Mouse (Mus musculus): ENCODE results near the gene Cpd. TPM values are rescaled to one million over a fixed set of nuclear protein-coding genes. Genes with fewer than 3 reads are reported as not detected.
"Not testable (repeated sequence)": the region's sequence is repeated elsewhere in the genome, so short reads cannot be mapped to it uniquely, and the experiment has no call there.

Gene Cpd
- polyA plus RNA-seq, 1 experiment from 2014 or later, result 5.9 TPM

- Histone ChIP-seq H3K27ac (replicated peaks) (no peak overlapping the region), H3K9ac (no peak overlapping the region), H3K9me3 (no peaks in the 10 kb centered on the region), H3K4me1 (replicated peaks) (no peaks in the 10 kb centered on the region), H3K4me2 (no peak overlapping the region), H3K36me3 (peaks cover 59% of the 10 kb centered on the region), H3K4me3 (no peak overlapping the region), H3K27me3 (no peaks in the 10 kb centered on the region)
- WGBS, result 93% methylated on average over 7 of the region's 7 CpGs
- ATAC-seq (ENCODE audit: low read depth), result no peak
These were observed 38.3 kb downstream of the Cpd start for GRCm38 (mm10) chr11:76808550-76808949.

GRCm38 (mm10) chr11:76807007-76807679 lies 39.7 kb downstream of the Cpd start:
- H3K4me3 ChIP-seq, result no peak overlapping the region
- H3K27me3 ChIP-seq, result no peaks in the 10 kb centered on the region
- no peak for ATAC-seq (ENCODE audit: low read depth)
- H3K4me1 ChIP-seq (replicated peaks), result no peaks in the 10 kb centered on the region
- peaks cover 63% of the 10 kb centered on the region for H3K36me3 ChIP-seq
- H3K4me2 ChIP-seq, result no peak overlapping the region
- H3K9ac ChIP-seq, result no peak overlapping the region
- no peak overlapping the region for H3K27ac ChIP-seq (replicated peaks)
- 95% methylated on average over 3 of the region's 3 CpGs for WGBS
- H3K9me3 ChIP-seq, result no peaks in the 10 kb centered on the region

- Histone ChIP-seq H3K4me3 (no peak overlapping the region), H3K9ac (no peak overlapping the region), H3K27me3 (no peaks in the 10 kb centered on the region), H3K9me3 (no peaks in the 10 kb centered on the region), H3K36me3 (peaks cover 69% of the 10 kb centered on the region), H3K27ac (replicated peaks) (no peak overlapping the region), H3K4me2 (no peak overlapping the region), H3K4me1 (replicated peaks) (no peaks in the 10 kb centered on the region)
- no peak for ATAC-seq (ENCODE audit: low read depth)
- 74% methylated on average over 4 of the region's 4 CpGs for WGBS
These were observed 40.8 kb downstream of the Cpd start for GRCm38 (mm10) chr11:76806026-76806425.

GRCm38 (mm10) chr11:76805072-76805471 lies 41.7 kb downstream of the Cpd start:
- ATAC-seq (ENCODE audit: low read depth); H3K4me3 ChIP-seq; H3K4me2 ChIP-seq; H3K27ac ChIP-seq (replicated peaks); H3K4me1 ChIP-seq (replicated peaks); H3K27me3 ChIP-seq; H3K9me3 ChIP-seq; H3K9ac ChIP-seq: not testable (repeated sequence)
- 91% methylated on average over 4 of the region's 4 CpGs for WGBS
- peaks cover 69% of the 10 kb centered on the region for H3K36me3 ChIP-seq

GRCm38 (mm10) chr11:76803266-76803665 lies 43.6 kb downstream of the Cpd start:
- 91% methylated on average over 3 of the region's 3 CpGs for WGBS
- Histone ChIP-seq H3K27ac (replicated peaks) (no peak overlapping the region), H3K27me3 (no peaks in the 10 kb centered on the region), H3K9me3 (no peaks in the 10 kb centered on the region), H3K4me2 (no peak overlapping the region), H3K4me1 (replicated peaks) (no peaks in the 10 kb centered on the region), H3K4me3 (no peak overlapping the region), H3K9ac (no peak overlapping the region), H3K36me3 (peaks cover 67% of the 10 kb centered on the region)
- no peak for ATAC-seq (ENCODE audit: low read depth)

- WGBS, result 94% methylated on average over 6 of the region's 6 CpGs
- Histone ChIP-seq H3K4me2 (no peak overlapping the region), H3K36me3 (peaks cover 57% of the 10 kb centered on the region), H3K4me3 (no peak overlapping the region), H3K9me3 (no peaks in the 10 kb centered on the region), H3K27me3 (no peaks in the 10 kb centered on the region), H3K9ac (no peak overlapping the region), H3K4me1 (replicated peaks) (no peaks in the 10 kb centered on the region), H3K27ac (replicated peaks) (no peak overlapping the region)
- ATAC-seq (ENCODE audit: low read depth), result no peak
These were observed 49.6 kb downstream of the Cpd start for GRCm38 (mm10) chr11:76797236-76797635.

GRCm38 (mm10) chr11:76795326-76795725 lies 51.5 kb downstream of the Cpd start:
- no peaks in the 10 kb centered on the region for H3K4me1 ChIP-seq (replicated peaks)
- no peak for ATAC-seq (ENCODE audit: low read depth)
- H3K27me3 ChIP-seq, result no peaks in the 10 kb centered on the region
- 84% methylated on average over 5 of the region's 5 CpGs for WGBS
- H3K4me2 ChIP-seq, result no peak overlapping the region
- H3K9me3 ChIP-seq, result no peaks in the 10 kb centered on the region
- no peak overlapping the region for H3K9ac ChIP-seq
- no peak overlapping the region for H3K4me3 ChIP-seq
- peaks cover 65% of the 10 kb centered on the region for H3K36me3 ChIP-seq
- H3K27ac ChIP-seq (replicated peaks), result no peak overlapping the region

GRCm38 (mm10) chr11:76791331-76791730 lies 55.5 kb downstream of the Cpd start:
- Histone ChIP-seq H3K9me3 (no peaks in the 10 kb centered on the region), H3K9ac (no peak overlapping the region), H3K36me3 (peaks cover 48% of the 10 kb centered on the region), H3K27me3 (no peaks in the 10 kb centered on the region), H3K27ac (replicated peaks) (no peak overlapping the region), H3K4me1 (replicated peaks) (no peaks in the 10 kb centered on the region), H3K4me2 (no peak overlapping the region), H3K4me3 (no peak overlapping the region)
- WGBS, result 94% methylated on average over 7 of the region's 7 CpGs
- ATAC-seq (ENCODE audit: low read depth), result no peak

GRCm38 (mm10) chr11:76789252-76789651 lies 57.6 kb downstream of the Cpd start:
- no peaks in the 10 kb centered on the region for H3K27me3 ChIP-seq
- no peaks in the 10 kb centered on the region for H3K4me1 ChIP-seq (replicated peaks)
- 92% methylated on average over 1 of the region's 1 CpGs for WGBS
- H3K4me2 ChIP-seq, result no peak overlapping the region
- no peak overlapping the region for H3K27ac ChIP-seq (replicated peaks)
- H3K9me3 ChIP-seq, result no peaks in the 10 kb centered on the region
- H3K36me3 ChIP-seq, result peaks cover 59% of the 10 kb centered on the region
- no peak overlapping the region for H3K9ac ChIP-seq
- no peak for ATAC-seq (ENCODE audit: low read depth)
- H3K4me3 ChIP-seq, result no peak overlapping the region

- no peak overlapping the region for H3K27ac ChIP-seq (replicated peaks)
- WGBS, result 84% methylated on average over 8 of the region's 8 CpGs
- no peak overlapping the region for H3K9ac ChIP-seq
- H3K4me1 ChIP-seq (replicated peaks), result no peaks in the 10 kb centered on the region
- no peaks in the 10 kb centered on the region for H3K9me3 ChIP-seq
- no peak for ATAC-seq (ENCODE audit: low read depth)
- no peak overlapping the region for H3K4me2 ChIP-seq
- H3K27me3 ChIP-seq, result no peaks in the 10 kb centered on the region
- peaks cover 13% of the 10 kb centered on the region for H3K36me3 ChIP-seq
- no peak overlapping the region for H3K4me3 ChIP-seq
These were observed 71.3 kb downstream of the Cpd start for GRCm38 (mm10) chr11:76775533-76775932.

GRCm38 (mm10) chr11:76773811-76774210 lies 73.0 kb downstream of the Cpd start:
- H3K9me3 ChIP-seq, result no peaks in the 10 kb centered on the region
- H3K4me3 ChIP-seq, result no peak overlapping the region
- no peaks in the 10 kb centered on the region for H3K4me1 ChIP-seq (replicated peaks)
- H3K27ac ChIP-seq (replicated peaks), result no peak overlapping the region
- H3K4me2 ChIP-seq, result no peak overlapping the region
- no peak overlapping the region for H3K9ac ChIP-seq
- no peak for ATAC-seq (ENCODE audit: low read depth)
- WGBS, result 74% methylated on average over 3 of the region's 3 CpGs
- H3K27me3 ChIP-seq, result no peaks in the 10 kb centered on the region
- no peaks in the 10 kb centered on the region for H3K36me3 ChIP-seq

GRCm38 (mm10) chr11:76770566-76770965 lies 76.3 kb downstream of the Cpd start:
- Histone ChIP-seq H3K27me3 (no peaks in the 10 kb centered on the region), H3K9me3 (no peaks in the 10 kb centered on the region), H3K9ac (no peak overlapping the region), H3K27ac (replicated peaks) (no peak overlapping the region), H3K36me3 (no peaks in the 10 kb centered on the region), H3K4me3 (no peak overlapping the region), H3K4me2 (no peak overlapping the region), H3K4me1 (replicated peaks) (no peaks in the 10 kb centered on the region)
- ATAC-seq (ENCODE audit: low read depth), result no peak
- 89% methylated on average over 5 of the region's 5 CpGs for WGBS

GRCm38 (mm10) chr11:76763741-76764122 lies 83.1 kb downstream of the Cpd start:
- H3K27ac ChIP-seq (replicated peaks), result no peak overlapping the region
- no peaks in the 10 kb centered on the region for H3K9me3 ChIP-seq

More at GRCm38 (mm10) chr11:76763741-76764122, 83.1 kb downstream of the Cpd start:
- peak overlapping the region; percentile 93 for H3K4me3 ChIP-seq
- WGBS, result 14% methylated on average over 4 of the region's 4 CpGs
- peak overlapping the region; percentile 81; the same call in 1 of the 2 replicates for H3K4me2 ChIP-seq
- peak overlapping the region; percentile 96 for H3K9ac ChIP-seq
- ATAC-seq (ENCODE audit: low read depth), result peak; percentile 40; the same call in 1 of the 2 replicates
- peaks cover 9% of the 10 kb centered on the region for H3K4me1 ChIP-seq (replicated peaks)
- H3K36me3 ChIP-seq, result peaks cover 20% of the 10 kb centered on the region
- peaks cover 5% of the 10 kb centered on the region; the same call in 1 of the 2 replicates for H3K27me3 ChIP-seq
